Mouse (Mus musculus) heart, embryonic 12.5 days (tissue): Measurements from ENCODE around the gene Ift43. TPM values are rescaled to one million over a fixed set of nuclear protein-coding genes. Genes with fewer than 3 reads are reported as not detected.

ENCODE experiments used
- ATAC-seq: fragments of 200-750 bp; cut with Nextera tagmentation; 2 replicates; pipeline ENCODE4 v1.8.0; 2017; ENCODE audit warnings: moderate TSS enrichment, moderate library complexity; ENCODE audit not compliant: insufficient number of reproducible peaks, low FRiP score
- H3K27ac ChIP-seq: fragments of 300-500 bp; sonication (generic); 2 replicates; pipeline ENCODE4 v1.5.1; 2016; ENCODE audit warnings: mild to moderate bottlenecking, moderate library complexity; ENCODE audit not compliant: poor library complexity, severe bottlenecking
- H3K27me3 ChIP-seq: fragments of 300-500 bp; sonication (generic); replicated peaks from 2 replicates; pipeline ENCODE4 v1.6.1; 2016; ENCODE audit warnings: mild to moderate bottlenecking, moderate library complexity
- H3K36me3 ChIP-seq: fragments of 300-500 bp; sonication (generic); 2 replicates; pipeline ENCODE4 v1.6.1; 2016; ENCODE audit warnings: mild to moderate bottlenecking, moderate library complexity
- H3K4me1 ChIP-seq: fragments of 300-500 bp; sonication (generic); replicated peaks from 2 replicates; pipeline ENCODE4 v1.6.1; 2016; ENCODE audit warnings: mild to moderate bottlenecking
- H3K4me2 ChIP-seq: fragments of 300-500 bp; sonication (generic); 2 replicates; pipeline ENCODE4 v1.6.1; 2016; ENCODE audit warnings: mild to moderate bottlenecking, moderate library complexity
- H3K4me3 ChIP-seq: fragments of 300-500 bp; sonication (generic); 2 replicates; pipeline ENCODE4 v1.5.1; 2016; ENCODE audit warnings: mild to moderate bottlenecking
- H3K9ac ChIP-seq: fragments of 300-500 bp; sonication (generic); 2 replicates; pipeline ENCODE4 v1.6.1; 2016; ENCODE audit warnings: mild to moderate bottlenecking, moderate library complexity
- H3K9me3 ChIP-seq: fragments of 300-500 bp; sonication (generic); replicated peaks from 2 replicates; pipeline ENCODE4 v1.6.1; 2016; ENCODE audit warnings: mild to moderate bottlenecking, moderate library complexity
- WGBS: fragments of 180-500 bp; shearing (Covaris S2); methylation state at CpG from one replicate; pipeline ENCODE4 v1.1.7; 2016; 5-methylcytosine and 5-hydroxymethylcytosine counted together
- polyA plus RNA-seq: library from polyadenylated mRNA; unstranded; fragments of >200 nt; fragmentation: Nextera tagmentation; extraction: Ambion mirVana; gene quantifications from 2 replicates; pipeline ENCODE4 v1.2.1, GENCODE M21; 2016

The Ift43 gene
- polyA plus RNA-seq, 1 experiment from 2014 or later, result 113 TPM

DNA sequence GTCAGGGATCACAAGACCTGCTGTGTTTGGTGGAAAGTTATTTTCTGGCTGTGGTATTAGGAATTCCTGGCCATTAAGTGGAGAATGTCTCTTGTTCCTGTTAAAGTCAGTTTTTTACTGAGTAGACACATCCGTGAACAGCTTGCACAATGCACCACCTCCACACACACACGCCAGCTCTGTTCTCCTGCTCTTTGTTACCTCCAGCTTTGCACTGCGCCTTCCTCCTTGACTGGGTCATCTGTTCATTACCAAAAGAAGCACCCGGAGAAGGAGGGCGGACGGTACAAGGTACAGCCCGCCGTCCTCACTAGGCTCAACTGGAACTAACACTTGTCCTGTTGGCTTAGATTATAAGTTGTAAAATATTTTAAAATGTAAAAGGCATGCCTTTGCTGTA lies 20.3 kb downstream of the Ift43 start:
- no peak for ATAC-seq
- H3K4me3 ChIP-seq, result no peak overlapping the region
- no peak overlapping the region for H3K9ac ChIP-seq
- peak overlapping the region; percentile 97 for H3K27ac ChIP-seq
- H3K9me3 ChIP-seq, result no peaks in the 10 kb centered on the region
- H3K4me1 ChIP-seq, result peaks cover 61% of the 10 kb centered on the region
- no peaks in the 10 kb centered on the region for H3K36me3 ChIP-seq
- H3K4me2 ChIP-seq, result no peak overlapping the region
- WGBS, result 79% methylated on average over 8 of the region's 8 CpGs
- H3K27me3 ChIP-seq, result no peaks in the 10 kb centered on the region

DNA sequence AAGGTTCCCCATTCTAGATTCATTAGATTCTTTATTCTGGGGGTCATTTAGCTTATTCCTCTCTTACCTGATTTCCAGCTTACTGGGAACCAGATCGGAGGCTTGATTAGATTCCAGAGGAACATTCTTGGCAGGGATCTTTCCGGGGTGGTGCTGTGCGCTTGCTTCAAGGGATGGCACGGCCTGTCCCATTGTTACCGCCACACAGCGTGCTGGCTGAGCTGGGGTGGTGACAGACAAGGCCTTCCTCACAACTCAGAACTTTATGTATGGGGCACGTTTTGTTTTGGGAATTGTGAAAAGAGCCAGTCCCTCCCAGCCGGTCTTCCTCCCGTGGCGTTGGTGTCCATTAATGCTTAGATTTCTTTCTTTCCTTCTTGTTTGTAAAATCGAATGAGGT lies 21.1 kb downstream of the Ift43 start:
- H3K4me2 ChIP-seq, result no peak overlapping the region
- H3K36me3 ChIP-seq, result peaks cover 2% of the 10 kb centered on the region; the same call in 1 of the 2 replicates
- H3K27me3 ChIP-seq, result no peaks in the 10 kb centered on the region
- H3K4me3 ChIP-seq, result no peak overlapping the region
- ATAC-seq, result no peak
- no peaks in the 10 kb centered on the region for H3K9me3 ChIP-seq
- peaks cover 56% of the 10 kb centered on the region for H3K4me1 ChIP-seq
- H3K27ac ChIP-seq, result peak overlapping the region; percentile 97
- H3K9ac ChIP-seq, result peak overlapping the region; percentile 64; the same call in 1 of the 2 replicates
- WGBS, result 53% methylated on average over 11 of the region's 11 CpGs

DNA sequence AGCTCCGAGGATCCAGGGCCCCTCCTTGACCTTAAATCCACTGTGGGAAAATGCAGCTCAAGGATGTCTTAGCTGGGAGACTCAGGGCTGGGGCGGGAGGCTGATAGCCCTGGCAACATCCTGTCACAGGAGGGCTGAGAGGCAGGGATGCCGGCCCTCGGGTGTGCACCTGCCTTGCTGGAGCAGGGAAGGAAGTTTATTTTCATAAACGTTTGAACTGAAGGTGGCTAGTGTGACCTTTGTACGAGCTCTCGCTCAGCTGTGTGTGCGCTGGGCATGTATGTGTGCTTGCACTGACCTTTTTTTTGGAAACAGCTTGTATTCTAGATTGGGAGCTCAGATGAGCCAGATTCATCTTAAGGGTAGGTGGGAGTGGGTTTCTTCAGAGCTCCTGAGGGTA lies 21.5 kb downstream of the Ift43 start:
- Histone ChIP-seq H3K27me3 (no peaks in the 10 kb centered on the region), H3K4me3 (no peak overlapping the region), H3K4me2 (0 out of 2 replicates have a peak overlapping the region, but pooled peaks have one; percentile 11), H3K9me3 (no peaks in the 10 kb centered on the region), H3K36me3 (peaks cover 7% of the 10 kb centered on the region; the same call in 1 of the 2 replicates), H3K9ac (peak overlapping the region; percentile 64), H3K27ac (peak overlapping the region; percentile 97), H3K4me1 (peaks cover 54% of the 10 kb centered on the region)
- ATAC-seq, result no peak
- WGBS, result 34% methylated on average over 8 of the region's 8 CpGs

DNA sequence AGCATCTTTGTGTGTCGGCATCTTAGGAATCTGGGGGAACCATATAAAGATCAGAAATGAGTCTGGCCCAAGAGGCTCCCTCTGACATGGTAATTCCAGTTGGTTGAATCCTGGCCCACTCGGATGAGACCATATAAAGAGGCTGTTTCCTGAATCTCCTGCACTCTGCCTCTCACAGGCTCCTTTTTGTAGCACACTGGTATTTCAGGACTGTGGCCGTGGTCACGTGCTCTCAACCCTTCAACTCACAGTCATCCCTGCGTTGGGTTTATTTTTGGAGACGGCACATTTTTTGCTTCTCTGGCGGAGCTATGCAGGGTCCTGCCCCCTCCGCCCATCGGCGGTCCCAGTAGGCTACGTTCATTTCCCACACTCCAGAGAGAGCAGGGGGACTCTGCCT lies 22.0 kb downstream of the Ift43 start:
- 46% methylated on average over 11 of the region's 11 CpGs for WGBS
- ATAC-seq, result peak; percentile 81
- Histone ChIP-seq H3K9me3 (no peaks in the 10 kb centered on the region), H3K9ac (peak overlapping the region; percentile 61), H3K4me2 (peak overlapping the region; percentile 40), H3K4me3 (no peak overlapping the region), H3K27me3 (no peaks in the 10 kb centered on the region), H3K27ac (peak overlapping the region; percentile 97), H3K4me1 (peaks cover 54% of the 10 kb centered on the region), H3K36me3 (peaks cover 10% of the 10 kb centered on the region; the same call in 1 of the 2 replicates)

DNA sequence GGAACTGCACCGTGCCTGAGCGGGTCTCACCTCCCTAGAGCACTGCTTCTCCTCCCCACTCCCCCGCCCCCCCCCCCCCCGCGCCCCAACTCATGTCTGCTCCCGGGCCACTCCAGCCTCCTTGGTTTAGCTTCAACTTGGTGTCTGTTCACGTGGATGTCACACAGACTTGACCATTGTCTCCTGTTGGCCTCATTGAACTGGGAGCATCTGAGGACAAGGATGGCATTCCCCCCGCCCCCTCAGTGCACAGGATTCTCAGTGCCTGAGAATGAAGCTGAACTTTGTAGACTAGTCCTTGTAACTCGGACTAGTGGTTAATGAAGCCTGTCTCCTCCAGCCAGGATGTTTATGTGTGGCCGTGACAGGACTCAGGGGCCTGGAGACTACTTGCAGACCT lies 23.2 kb downstream of the Ift43 start:
- peak overlapping the region; percentile 97; the same call in 1 of the 2 replicates for H3K27ac ChIP-seq
- H3K36me3 ChIP-seq, result peaks cover 12% of the 10 kb centered on the region
- 78% methylated on average over 9 of the region's 10 CpGs for WGBS
- ATAC-seq, result no peak
- no peak overlapping the region for H3K4me3 ChIP-seq
- no peak overlapping the region for H3K4me2 ChIP-seq
- H3K4me1 ChIP-seq, result peaks cover 51% of the 10 kb centered on the region
- H3K27me3 ChIP-seq, result no peaks in the 10 kb centered on the region
- H3K9ac ChIP-seq, result 0 out of 2 replicates have a peak overlapping the region, but pooled peaks have one; percentile 61
- H3K9me3 ChIP-seq, result no peaks in the 10 kb centered on the region

DNA sequence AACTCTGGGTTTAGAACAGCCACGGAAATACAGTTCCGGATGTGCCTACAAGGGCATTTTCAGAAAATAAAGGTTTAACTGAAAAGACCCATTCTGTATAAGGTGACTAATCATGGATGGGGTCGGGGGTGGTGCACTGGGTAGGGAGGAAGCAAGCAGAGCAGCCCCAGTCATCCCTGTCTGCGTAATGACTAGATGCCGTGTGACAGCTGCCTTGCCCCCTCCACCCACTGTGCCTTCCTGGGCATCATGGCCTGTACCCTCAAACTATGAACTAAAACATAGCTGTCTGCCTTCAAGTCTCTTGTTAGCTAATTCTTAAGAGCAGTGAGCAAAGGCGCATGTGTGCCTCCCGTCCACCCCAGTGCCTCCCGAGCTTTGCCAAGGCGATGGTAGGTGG lies 23.7 kb downstream of the Ift43 start:
- Histone ChIP-seq H3K9ac (no peak overlapping the region), H3K36me3 (peaks cover 17% of the 10 kb centered on the region), H3K4me1 (peaks cover 46% of the 10 kb centered on the region), H3K4me3 (no peak overlapping the region), H3K4me2 (no peak overlapping the region), H3K27me3 (no peaks in the 10 kb centered on the region), H3K9me3 (no peaks in the 10 kb centered on the region), H3K27ac (no peak overlapping the region)
- ATAC-seq, result no peak
- 86% methylated on average over 9 of the region's 9 CpGs for WGBS

DNA sequence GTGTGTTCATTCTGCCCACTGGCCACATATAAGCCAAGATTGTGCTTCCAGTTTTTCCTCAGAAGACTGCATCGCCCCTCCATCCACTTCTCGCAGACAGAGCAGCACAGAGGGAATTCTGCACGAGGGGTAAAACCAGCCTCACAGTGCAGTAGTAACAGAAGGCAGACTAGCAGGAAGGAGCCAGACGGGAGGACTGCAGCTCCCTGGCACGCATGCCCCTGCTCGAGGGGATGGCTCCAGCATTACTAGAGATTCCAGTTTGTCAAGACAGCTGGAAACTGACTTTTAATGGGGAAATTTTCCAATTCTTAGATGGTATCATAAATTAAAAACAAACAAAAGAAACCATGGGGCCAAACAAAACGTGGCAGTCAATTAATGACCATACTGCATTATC lies 25.3 kb downstream of the Ift43 start:
- ATAC-seq, result no peak
- no peak overlapping the region for H3K27ac ChIP-seq
- no peaks in the 10 kb centered on the region for H3K9me3 ChIP-seq
- H3K4me1 ChIP-seq, result peaks cover 33% of the 10 kb centered on the region
- H3K27me3 ChIP-seq, result no peaks in the 10 kb centered on the region
- H3K4me2 ChIP-seq, result no peak overlapping the region
- WGBS, result 72% methylated on average over 7 of the region's 7 CpGs
- no peak overlapping the region for H3K9ac ChIP-seq
- H3K36me3 ChIP-seq, result peaks cover 31% of the 10 kb centered on the region
- no peak overlapping the region for H3K4me3 ChIP-seq

DNA sequence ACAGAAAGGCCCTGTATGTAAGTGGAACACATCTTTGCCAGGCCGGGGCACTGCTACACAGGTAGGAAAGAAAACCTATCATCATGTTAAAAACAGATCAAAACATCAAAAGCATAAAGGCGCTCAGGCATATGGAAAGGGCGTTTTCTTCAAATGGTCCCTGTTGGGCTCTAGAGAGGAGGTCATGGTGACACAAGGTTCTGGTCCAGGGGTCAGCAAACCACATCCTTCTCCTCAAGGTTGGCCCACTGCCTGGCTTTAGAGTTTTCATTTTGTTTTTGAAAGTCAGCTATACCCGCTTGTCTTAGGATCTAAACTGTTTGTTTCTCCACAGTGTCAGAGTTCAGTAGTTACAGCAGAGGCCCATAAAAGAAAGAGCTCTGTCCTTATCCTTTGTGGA lies 27.2 kb downstream of the Ift43 start:
- Histone ChIP-seq H3K27ac (peak overlapping the region; percentile 23), H3K9ac (no peak overlapping the region), H3K36me3 (peaks cover 43% of the 10 kb centered on the region), H3K27me3 (no peaks in the 10 kb centered on the region), H3K4me3 (no peak overlapping the region), H3K4me1 (peaks cover 17% of the 10 kb centered on the region), H3K9me3 (no peaks in the 10 kb centered on the region), H3K4me2 (no peak overlapping the region)
- 76% methylated on average over 4 of the region's 4 CpGs for WGBS
- no peak for ATAC-seq

DNA sequence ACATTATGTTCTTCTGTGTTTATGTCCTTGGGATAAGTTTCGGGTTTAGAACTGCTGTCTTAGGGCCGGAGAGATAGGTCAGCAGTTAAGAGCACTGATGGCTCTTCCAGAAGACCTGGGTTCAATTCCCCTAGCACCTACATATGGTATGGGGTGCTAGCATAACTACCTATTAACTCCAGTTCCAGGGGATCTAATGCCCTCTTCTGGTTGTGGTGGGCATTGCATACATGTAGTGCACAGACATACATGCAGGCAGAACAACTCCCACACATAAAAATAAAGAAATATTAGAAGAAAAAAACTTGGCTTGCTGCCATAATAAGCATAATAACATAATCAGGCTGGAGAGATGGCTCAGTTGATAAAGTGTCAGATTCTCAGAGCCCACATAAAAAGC lies 28.3 kb downstream of the Ift43 start:
- WGBS, result 88% methylated on average over 2 of the region's 2 CpGs
- Histone ChIP-seq H3K9me3 (no peaks in the 10 kb centered on the region), H3K36me3 (peaks cover 54% of the 10 kb centered on the region), H3K9ac (no peak overlapping the region), H3K4me2 (no peak overlapping the region), H3K4me3 (no peak overlapping the region), H3K27me3 (no peaks in the 10 kb centered on the region), H3K27ac (no peak overlapping the region), H3K4me1 (peaks cover 6% of the 10 kb centered on the region)
- ATAC-seq, result no peak

DNA sequence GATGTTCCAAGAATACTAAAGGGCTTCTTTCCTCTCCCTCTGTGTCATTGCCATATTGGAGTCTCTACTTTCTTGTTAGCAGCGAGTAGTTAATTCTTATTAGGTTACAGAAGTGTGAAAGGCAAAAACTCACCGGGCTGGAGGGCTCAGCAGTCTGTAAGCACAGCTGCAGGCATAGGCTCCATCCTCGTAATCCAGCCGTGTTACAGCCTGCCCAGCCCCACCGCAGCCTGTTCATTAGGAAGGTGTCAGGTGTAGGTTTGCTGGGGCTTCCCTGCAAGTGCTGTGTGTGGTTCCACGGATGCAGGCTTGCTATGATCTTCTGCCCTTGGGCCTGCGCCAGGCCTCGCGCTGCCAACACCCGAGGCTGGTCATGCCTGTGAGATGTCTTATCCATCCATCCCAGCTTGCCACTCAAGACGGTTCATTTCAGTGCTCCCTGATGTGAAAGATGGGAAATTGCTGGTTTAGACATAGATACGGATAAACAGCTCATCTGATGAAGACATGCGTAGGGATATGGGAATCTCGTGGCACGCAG lies 34.0 kb downstream of the Ift43 start:
- H3K4me3 ChIP-seq, result no peak overlapping the region
- WGBS, result 80% methylated on average over 15 of the region's 15 CpGs
- H3K36me3 ChIP-seq, result peaks cover 39% of the 10 kb centered on the region
- H3K4me2 ChIP-seq, result no peak overlapping the region
- H3K4me1 ChIP-seq, result no peaks in the 10 kb centered on the region
- no peak for ATAC-seq
- no peaks in the 10 kb centered on the region for H3K27me3 ChIP-seq
- H3K9ac ChIP-seq, result no peak overlapping the region
- no peaks in the 10 kb centered on the region for H3K9me3 ChIP-seq
- no peak overlapping the region for H3K27ac ChIP-seq

DNA sequence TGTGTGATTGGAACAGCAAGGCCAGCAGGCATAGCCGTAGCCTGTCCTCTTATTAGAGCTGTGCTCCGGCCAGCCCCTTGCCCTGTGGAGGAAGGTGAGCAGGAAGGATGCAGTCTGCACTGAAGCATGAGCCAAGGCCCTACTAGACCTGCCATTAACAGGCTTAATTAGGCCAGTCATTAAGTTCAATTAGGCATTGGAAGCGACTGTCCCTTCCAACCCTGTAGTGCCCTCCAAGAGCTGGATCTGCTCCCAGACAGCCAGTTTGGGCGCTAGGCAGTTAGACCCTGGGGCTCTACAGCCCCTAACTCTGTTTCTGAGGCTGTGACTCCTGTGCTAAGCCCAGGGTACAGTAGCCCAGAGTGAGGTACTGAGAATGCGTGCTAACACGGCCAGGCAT lies 41.7 kb downstream of the Ift43 start:
- Histone ChIP-seq H3K27ac (no peak overlapping the region), H3K27me3 (no peaks in the 10 kb centered on the region), H3K4me2 (no peak overlapping the region), H3K4me1 (no peaks in the 10 kb centered on the region), H3K36me3 (no peaks in the 10 kb centered on the region), H3K4me3 (no peak overlapping the region), H3K9me3 (no peaks in the 10 kb centered on the region), H3K9ac (no peak overlapping the region)
- WGBS, result 82% methylated on average over 6 of the region's 6 CpGs
- no peak for ATAC-seq

DNA sequence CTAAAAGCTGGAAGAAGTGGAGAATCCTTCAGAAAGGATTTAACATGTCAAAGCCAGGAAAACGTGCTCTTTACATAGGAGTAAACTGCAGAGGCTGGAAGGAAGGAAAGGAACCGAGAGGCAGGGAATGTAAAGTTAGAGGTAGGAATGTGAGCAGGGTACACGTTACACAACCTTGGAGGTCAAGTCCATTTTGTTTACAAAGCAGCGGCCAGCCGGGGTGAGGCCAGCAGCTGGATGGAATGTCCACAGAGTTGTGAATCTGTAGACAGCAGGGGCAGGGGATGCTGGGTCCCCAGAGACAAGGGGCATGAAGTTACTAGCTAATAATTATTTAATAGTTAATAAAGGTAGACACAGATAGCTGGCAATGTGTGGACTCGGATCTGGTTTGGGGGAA lies 45.8 kb downstream of the Ift43 start:
- no peak overlapping the region for H3K27ac ChIP-seq
- no peaks in the 10 kb centered on the region for H3K9me3 ChIP-seq
- H3K9ac ChIP-seq, result no peak overlapping the region
- H3K4me2 ChIP-seq, result no peak overlapping the region
- ATAC-seq, result no peak
- WGBS, result 75% methylated on average over 6 of the region's 6 CpGs
- no peaks in the 10 kb centered on the region for H3K27me3 ChIP-seq
- no peak overlapping the region for H3K4me3 ChIP-seq
- H3K4me1 ChIP-seq, result peaks cover 8% of the 10 kb centered on the region
- no peaks in the 10 kb centered on the region for H3K36me3 ChIP-seq
